Mouse (Mus musculus) spleen, adult 2 months (tissue): ENCODE measurements around the gene Itga9. TPM values are rescaled to one million over a fixed set of nuclear protein-coding genes. Genes with fewer than 3 reads are reported as not detected.

ENCODE experiments used
- DNase-seq, 2 experiments: peaks; one replicate each; pipeline versions ENCODE4 v3.0.0 to v3.0.0-alpha.2; 2012 to 2021; ENCODE audit warnings: low spot score in 2 of 2, low read depth in 1 of 2
- H3K27ac ChIP-seq: fragments of 200-500 bp; 2 replicates; pipeline ENCODE4 v1.5.1; 2012; ENCODE audit warnings: low read length, inconsistent platforms; ENCODE audit not compliant: insufficient read depth
- H3K27me3 ChIP-seq: fragments of 200-500 bp; 2 replicates; pipeline ENCODE4 v1.6.1; 2012; ENCODE audit warnings: mild to moderate bottlenecking, moderate library complexity, low read length, inconsistent platforms; ENCODE audit not compliant: control insufficient read depth, insufficient read depth
- H3K36me3 ChIP-seq: fragments of 200-500 bp; 2 replicates; pipeline ENCODE4 v1.6.1; 2012; ENCODE audit warnings: mild to moderate bottlenecking, low read length, inconsistent platforms; ENCODE audit not compliant: control insufficient read depth, insufficient read depth
- H3K4me1 ChIP-seq: fragments of 200-500 bp; 2 replicates; pipeline ENCODE4 v1.6.1; 2011; ENCODE audit warnings: inconsistent platforms; ENCODE audit not compliant: control insufficient read depth, insufficient read depth, insufficient read length
- H3K4me3 ChIP-seq: fragments of 200-500 bp; 2 replicates; pipeline ENCODE4 v1.5.1; 2011; ENCODE audit warnings: mild to moderate bottlenecking, inconsistent platforms; ENCODE audit not compliant: insufficient read depth, insufficient read length; ENCODE audit errors: extremely low read depth
- CTCF ChIP-seq: fragments of 200-500 bp; IDR thresholded peaks from 2 replicates; pipeline ENCODE4 v1.5.1; 2011; ENCODE audit warnings: mild to moderate bottlenecking, inconsistent platforms; ENCODE audit not compliant: insufficient read depth, insufficient read length, insufficient replicate concordance; ENCODE audit errors: extremely low read depth
- POLR2A ChIP-seq: fragments of 200-500 bp; IDR thresholded peaks from 2 replicates; pipeline ENCODE4 v1.6.1; 2011; ENCODE audit warnings: low read depth, low read length, inconsistent platforms
- WGBS: fragments of 180-500 bp; shearing (Covaris S2); methylation state at CpG from one replicate; pipeline ENCODE4 v1.1.7; 2018; 5-methylcytosine and 5-hydroxymethylcytosine counted together
- polyA plus RNA-seq: library from polyadenylated mRNA; depleted of rRNA; stranded (reverse); fragments of >200 nt; gene quantifications from 2 replicates; pipeline ENCODE4 v1.2.3, GENCODE M21; 2012

Itga9 gene
- polyA plus RNA-seq, 1 experiment = 11.8 TPM

DNA sequence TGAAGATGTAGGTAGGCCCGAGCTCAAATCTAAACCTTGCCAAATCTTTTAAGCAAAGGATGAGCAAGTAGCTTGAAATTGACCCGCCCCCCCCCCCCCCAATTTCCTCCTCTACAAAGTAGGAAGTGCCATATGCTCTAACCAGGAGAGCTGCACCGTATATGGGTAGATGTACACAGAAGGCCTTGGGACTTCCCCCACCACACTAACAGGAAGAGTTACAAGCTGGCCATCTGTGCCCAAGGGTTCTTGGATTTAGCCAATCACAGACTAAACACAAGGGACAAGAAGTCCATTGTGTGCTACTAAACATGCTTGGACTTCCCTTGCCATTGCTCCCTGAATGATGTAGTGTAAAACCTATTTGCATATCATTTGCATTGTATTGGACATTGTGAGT lies 63.2 kb downstream of the Itga9 start:
- peak overlapping the region; percentile 25; the same call in 1 of the 2 replicates for H3K27ac ChIP-seq
- peak; percentile 42 to 51 for DNase-seq
- no peak overlapping the region for H3K4me3 ChIP-seq
- WGBS = 2% methylated on average over 3 of the region's 3 CpGs
- H3K27me3 ChIP-seq = no peaks in the 10 kb centered on the region
- TF ChIP-seq POLR2A (no peak), CTCF (no peak)
- H3K36me3 ChIP-seq = no peaks in the 10 kb centered on the region
- H3K4me1 ChIP-seq = peaks cover 16% of the 10 kb centered on the region

DNA sequence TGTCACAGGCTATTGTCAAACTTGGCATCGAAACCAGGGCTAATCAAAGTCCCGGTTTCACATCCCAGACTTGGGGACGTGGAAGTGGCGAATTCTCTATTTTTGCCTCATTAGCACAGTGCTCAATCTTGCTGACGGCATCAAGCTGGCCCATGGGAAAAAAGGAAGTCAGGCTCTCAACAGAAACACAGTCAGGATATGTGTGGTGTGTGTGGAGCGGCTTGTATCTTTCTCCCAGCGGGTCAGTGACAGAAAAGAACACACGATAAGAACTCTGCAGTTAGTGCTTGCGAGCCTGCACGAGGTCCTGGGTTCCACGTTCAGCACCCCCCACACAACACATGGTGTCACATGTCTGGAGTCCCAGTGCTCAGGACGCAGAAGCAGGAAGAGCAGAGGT lies 67.8 kb downstream of the Itga9 start:
- Histone ChIP-seq H3K36me3 (no peaks in the 10 kb centered on the region), H3K4me1 (peaks cover 26% of the 10 kb centered on the region), H3K4me3 (no peak overlapping the region), H3K27ac (0 out of 2 replicates have a peak overlapping the region, but pooled peaks have one; percentile 43), H3K27me3 (no peaks in the 10 kb centered on the region)
- no peak for DNase-seq
- TF ChIP-seq POLR2A (no peak), CTCF (no peak)
- 11% methylated on average over 12 of the region's 12 CpGs for WGBS

DNA sequence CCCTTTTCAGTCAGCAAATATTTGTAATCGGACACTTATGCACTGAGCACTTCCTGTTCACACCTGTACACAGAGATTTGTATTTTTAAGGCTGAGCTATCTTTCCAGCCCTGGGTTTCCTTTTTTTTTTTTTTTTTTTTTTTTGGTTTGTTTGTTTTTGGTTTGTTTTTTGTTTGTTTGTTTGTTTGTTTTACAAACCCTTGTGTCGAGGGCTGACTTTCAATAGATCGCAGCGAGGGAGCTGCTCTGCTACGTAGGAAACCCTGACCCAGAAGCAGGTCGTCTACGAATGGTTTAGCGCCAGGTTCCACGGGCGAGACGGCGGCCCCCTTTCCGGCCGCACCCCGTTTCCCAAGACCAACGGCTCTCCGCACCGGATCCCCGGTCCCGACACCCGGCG lies 68.3 kb downstream of the Itga9 start:
- peaks cover 23% of the 10 kb centered on the region for H3K4me1 ChIP-seq
- TF ChIP-seq CTCF (no peak), POLR2A (no peak)
- WGBS = 83% methylated on average over 22 of the region's 22 CpGs
- no peaks in the 10 kb centered on the region for H3K27me3 ChIP-seq
- no peak for DNase-seq
- no peak overlapping the region for H3K4me3 ChIP-seq
- H3K36me3 ChIP-seq = no peaks in the 10 kb centered on the region
- no peak overlapping the region for H3K27ac ChIP-seq

DNA sequence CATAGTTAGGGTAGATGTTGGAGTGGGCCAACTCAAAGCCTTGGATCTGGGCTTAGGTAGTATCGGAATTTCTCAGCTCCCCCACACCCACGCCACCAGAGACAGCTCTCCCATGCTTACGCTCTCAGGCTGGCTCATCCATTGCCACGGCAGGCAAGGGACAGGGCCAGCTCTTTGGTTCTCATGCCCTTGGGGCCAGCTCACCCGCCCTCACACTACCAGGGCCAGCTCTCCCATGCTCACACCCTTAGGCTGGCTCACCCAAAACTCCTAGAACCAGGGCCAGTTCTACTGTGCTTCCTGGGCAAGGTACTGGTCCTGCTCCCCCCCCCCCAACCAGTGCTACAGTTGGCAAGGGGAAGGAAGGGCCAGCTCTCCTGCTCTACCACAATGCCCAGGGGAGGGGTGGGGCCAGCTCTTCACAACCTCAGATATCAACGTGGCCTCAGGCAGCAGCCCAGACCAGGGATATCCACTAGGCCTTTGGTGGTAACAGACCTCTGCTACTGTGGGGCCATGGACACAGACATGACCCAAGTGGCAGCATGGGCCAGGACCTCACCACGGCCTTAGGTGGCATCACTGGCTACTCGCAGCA lies 69.2 kb downstream of the Itga9 start:
- Histone ChIP-seq H3K27me3 (no peaks in the 10 kb centered on the region), H3K4me3 (no peak overlapping the region), H3K27ac (peak overlapping the region; percentile 7; the same call in 1 of the 2 replicates), H3K4me1 (peaks cover 21% of the 10 kb centered on the region), H3K36me3 (no peaks in the 10 kb centered on the region)
- peak in 1 of 2 experiments; percentile 15 for DNase-seq
- 51% methylated on average over 8 of the region's 8 CpGs for WGBS
- no peak for TF ChIP-seq POLR2A
- TF ChIP-seq CTCF = no peak

DNA sequence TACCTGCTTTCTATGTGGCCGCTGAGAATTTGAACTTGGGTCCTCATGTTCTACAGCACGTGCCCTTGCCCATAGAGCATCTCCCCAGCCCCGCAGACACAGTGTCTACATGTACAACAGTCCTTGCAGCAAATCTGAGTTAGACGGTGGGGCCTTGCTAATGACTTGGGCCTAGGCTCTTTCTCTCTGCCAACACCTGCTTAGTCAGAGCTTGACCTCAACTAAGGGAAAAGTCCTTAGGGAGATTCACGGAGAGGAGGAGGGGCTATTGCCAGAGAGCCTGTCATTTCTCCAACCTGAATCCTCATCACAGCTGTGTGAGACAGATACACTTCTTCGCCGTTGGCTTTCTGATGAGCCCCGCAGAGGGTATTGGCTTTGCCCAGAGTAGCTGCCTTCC lies 70.2 kb downstream of the Itga9 start:
- DNase-seq = no peak
- TF ChIP-seq CTCF (no peak), POLR2A (no peak)
- Histone ChIP-seq H3K4me3 (no peak overlapping the region), H3K36me3 (no peaks in the 10 kb centered on the region), H3K27ac (no peak overlapping the region), H3K27me3 (no peaks in the 10 kb centered on the region), H3K4me1 (peaks cover 21% of the 10 kb centered on the region)
- 65% methylated on average over 8 of the region's 8 CpGs for WGBS

DNA sequence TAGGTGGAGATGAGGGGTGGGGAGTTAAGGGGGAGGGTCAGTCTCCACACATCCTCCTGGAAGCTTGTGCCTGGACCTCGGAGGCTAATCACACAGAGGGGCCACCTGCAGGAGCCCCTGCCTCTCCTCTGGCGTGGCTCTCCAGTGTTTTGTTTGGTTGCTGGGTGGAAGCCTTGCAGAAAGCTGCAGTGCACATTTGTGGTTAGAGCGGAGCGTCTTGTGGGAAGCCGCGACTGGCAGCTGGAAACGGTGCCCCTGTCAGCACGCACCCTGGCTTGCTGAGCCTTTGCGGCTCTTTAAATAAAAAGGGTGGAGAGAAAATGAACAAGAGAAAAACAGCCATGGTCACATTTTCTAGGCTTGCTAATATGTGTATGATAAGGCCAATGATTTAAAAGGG lies 70.9 kb downstream of the Itga9 start:
- Histone ChIP-seq H3K27ac (no peak overlapping the region), H3K4me3 (no peak overlapping the region), H3K4me1 (peaks cover 21% of the 10 kb centered on the region), H3K36me3 (no peaks in the 10 kb centered on the region), H3K27me3 (no peaks in the 10 kb centered on the region)
- no peak for DNase-seq
- no peak for TF ChIP-seq POLR2A
- TF ChIP-seq CTCF = no peak
- WGBS = 21% methylated on average over 9 of the region's 9 CpGs

DNA sequence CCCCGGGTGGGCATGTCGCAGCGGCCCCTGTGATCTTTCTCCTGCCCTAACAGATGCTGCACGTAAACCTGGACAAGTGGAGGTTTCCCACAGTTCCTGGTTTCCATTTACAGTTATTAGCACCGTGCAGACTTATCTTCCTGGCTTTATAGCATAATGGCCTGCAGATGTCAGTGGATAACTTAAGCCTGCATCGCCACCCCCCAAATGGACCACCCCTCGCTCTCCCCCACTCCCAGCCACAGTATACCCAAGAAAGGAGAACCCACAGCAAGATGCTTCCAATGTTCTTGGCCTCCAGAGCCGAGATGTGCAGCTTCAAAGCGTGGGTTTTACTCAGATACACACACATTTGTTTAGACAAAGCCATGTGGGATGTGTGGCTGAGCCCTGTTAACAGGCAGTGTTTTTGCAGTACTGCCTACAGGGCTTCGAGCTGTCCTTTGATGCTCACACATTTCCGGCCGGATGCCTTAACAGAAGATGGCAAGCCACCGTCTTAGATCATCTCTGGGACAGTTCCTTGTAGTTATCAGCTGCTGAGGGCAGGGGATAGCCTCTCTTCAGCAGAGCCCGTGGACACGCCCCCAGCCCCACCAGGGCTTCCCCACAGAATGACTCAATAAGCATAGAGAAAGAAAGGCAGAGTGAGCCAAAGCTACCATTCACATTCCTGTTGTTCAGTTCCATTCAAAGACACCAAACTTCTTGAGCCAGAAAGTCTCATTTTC lies 71.7 kb downstream of the Itga9 start:
- Histone ChIP-seq H3K27ac (no peak overlapping the region), H3K4me3 (no peak overlapping the region), H3K36me3 (no peaks in the 10 kb centered on the region), H3K27me3 (no peaks in the 10 kb centered on the region), H3K4me1 (peaks cover 21% of the 10 kb centered on the region)
- 56% methylated on average over 15 of the region's 15 CpGs for WGBS
- DNase-seq = peak; percentile 13 to 46
- TF ChIP-seq CTCF (no peak), POLR2A (no peak)
